ENCODE assay signal across 10 mouse cellular contexts in genomic region chr11:108605301-108605700, GRCm38 (mm10).
A peak's percentile ranks its signal among the peaks of the same experiment; 100 is the strongest.
DNase-seq lines count a peak whose midpoint lies in the region; ATAC-seq and TF ChIP-seq lines count a peak whose summit lies in the region.
"Had no signal": no experiment of that assay in that cellular context is flagged by ENCODE, and none has a peak within 500 bp of the region (broad histone marks: within the 10 kb centered on the region; RNA-seq: fewer than 3 reads in every experiment).

No protein-coding gene starts in this region.

- no peak for TF ChIP-seq POLR2A in lung, adult 2 months (IDR thresholded peaks at IDR 0.05; ENCODE audit: borderline replicate concordance, extremely low read depth, low read depth, low read length)

- H3K27me3 ChIP-seq in forebrain, embryonic 11.5 days (ENCODE audit: control insufficient read depth, insufficient read depth, low read length): no peaks in the 10 kb centered on the region

- 0 out of 2 replicates have a peak, but pooled peaks cover 2% of the 10 kb centered on the region for H3K4me1 ChIP-seq in forebrain, embryonic 11.5 days (replicated peaks; ENCODE audit: control insufficient read depth, insufficient read depth, low read length)
- no peaks in the 10 kb centered on the region for H3K4me1 ChIP-seq in lung, adult 2 months (ENCODE audit: control insufficient read depth, insufficient read depth, low read length)

- peak overlapping the region; percentile 57; the same call in 1 of the 2 replicates for H3K27ac ChIP-seq in forebrain, embryonic 11.5 days (ENCODE audit: low read depth, low read length)

- H3K36me3 ChIP-seq in forebrain, embryonic 11.5 days (ENCODE audit: control insufficient read depth, insufficient read depth, low read length): no peaks in the 10 kb centered on the region

- no peak overlapping the region for H3K4me2 ChIP-seq in forebrain, embryonic 11.5 days (ENCODE audit: low read depth, low read length, severe bottlenecking)
- H3K4me2 ChIP-seq: heart, embryonic 11.5 days had no signal

- H3K4me3 ChIP-seq in forebrain, embryonic 11.5 days (ENCODE audit: low read depth, low read length): no peak overlapping the region
- no peak overlapping the region for H3K4me3 ChIP-seq in lung, adult 2 months (replicated peaks; ENCODE audit: extremely low read depth, low read depth, low read length)
- H3K4me3 ChIP-seq: erythroblast, embryonic 14.5 days had no signal

- peak; percentile 26 for DNase-seq in right cerebral cortex, postnatal 25 days
- no peak for DNase-seq in right cerebral cortex, postnatal 14 days
- DNase-seq in forebrain, embryonic 11.5 days (ENCODE audit: low spot score): peak; percentile 66
- peak; percentile 61 for DNase-seq in mesoderm, embryonic 11.5 days (ENCODE audit: low read depth, low spot score)
- peak; percentile 13 for DNase-seq in retina, postnatal 1 day
- no peak for DNase-seq in lung, adult 2 months
- no peak for DNase-seq in heart, adult 11 months

- no peaks in the 10 kb centered on the region for H3K9me3 ChIP-seq in forebrain, embryonic 11.5 days (ENCODE audit: control insufficient read depth, low read length)

- no peak overlapping the region for H3K9ac ChIP-seq in forebrain, embryonic 11.5 days (ENCODE audit: low read length)

- no peak for TF ChIP-seq CTCF in lung, adult 2 months (IDR thresholded peaks at IDR 0.05; ENCODE audit: insufficient read depth, low read length)

- WGBS in forebrain, embryonic 11.5 days: 16% methylated on average over 3 of the region's 3 CpGs
- WGBS in lung, adult 2 months: 79% methylated on average over 3 of the region's 3 CpGs

- ATAC-seq in forebrain, embryonic 11.5 days (replicated peaks; ENCODE audit: low FRiP score): peak; percentile 94
- no peak for ATAC-seq in CD4-positive, CD25-positive, alpha-beta regulatory T cell, adult 4 months

Comparison
In these comparisons a context has a peak if more than half of its experiments do, and no peak if none do; other contexts are left out.
1. DNase-seq: peak in right cerebral cortex, postnatal 25 days (single experiment), forebrain, embryonic 11.5 days (single experiment), mesoderm, embryonic 11.5 days (single experiment) and retina, postnatal 1 day (single experiment); none in right cerebral cortex, postnatal 14 days (single experiment), lung, adult 2 months (single experiment) and heart, adult 11 months (single experiment).